Mouse (Mus musculus) liver, adult 2 months (tissue): ENCODE results near the gene Stpg1. TPM values are rescaled to one million over a fixed set of nuclear protein-coding genes. Genes with fewer than 3 reads are reported as not detected.

Experiments
- DNase-seq: peaks from one replicate; pipeline ENCODE4 v3.0.0-alpha.2; 2011; ENCODE audit warnings: low read depth, low spot score; ENCODE audit errors: extremely low read depth
- H3K27ac ChIP-seq: fragments of 200-500 bp; replicated peaks from 2 replicates; pipeline ENCODE4 v1.5.1; 2012; ENCODE audit warnings: low read depth, mild to moderate bottlenecking, control low read depth, inconsistent platforms, low read length; ENCODE audit not compliant: insufficient read depth
- H3K27me3 ChIP-seq: fragments of 200-500 bp; 2 replicates; pipeline ENCODE4 v1.6.1; 2012; ENCODE audit warnings: mild to moderate bottlenecking, moderate library complexity, low read length, inconsistent platforms; ENCODE audit not compliant: control insufficient read depth, insufficient read depth
- H3K36me3 ChIP-seq: fragments of 200-500 bp; 2 replicates; pipeline ENCODE4 v1.6.1; 2012; ENCODE audit warnings: low read length, inconsistent platforms; ENCODE audit not compliant: control insufficient read depth, insufficient read depth
- H3K4me1 ChIP-seq: fragments of 200-500 bp; 2 replicates; pipeline ENCODE4 v1.6.1; 2011; ENCODE audit warnings: low read length; ENCODE audit not compliant: control insufficient read depth, insufficient read depth
- H3K4me3 ChIP-seq: fragments of 200-500 bp; 2 replicates; pipeline ENCODE4 v1.5.1; 2011; ENCODE audit warnings: low read depth, mild to moderate bottlenecking, control low read depth, low read length, moderate library complexity; ENCODE audit not compliant: insufficient read depth
- H3K79me2 ChIP-seq: fragments of 200-500 bp; 2 replicates; pipeline ENCODE4 v1.6.1; 2012; ENCODE audit warnings: inconsistent platforms, mild to moderate bottlenecking, low read length, moderate library complexity; ENCODE audit not compliant: control insufficient read depth, insufficient read depth
- H3K9ac ChIP-seq: fragments of 200-500 bp; 2 replicates; pipeline ENCODE4 v1.6.1; 2012; ENCODE audit warnings: low read depth, mild to moderate bottlenecking, control low read depth, inconsistent platforms, low read length
- CTCF ChIP-seq: fragments of 200-500 bp; IDR thresholded peaks from 2 replicates; pipeline ENCODE4 v1.5.1; 2011; ENCODE audit warnings: low read depth, low read length, control low read depth
- POLR2A ChIP-seq: fragments of 200-500 bp; IDR thresholded peaks from 2 replicates; pipeline ENCODE4 v1.6.1; 2011; ENCODE audit warnings: low read length, control low read depth; ENCODE audit not compliant: insufficient read depth; ENCODE audit errors: extremely low read depth
- WGBS: fragments of 180-500 bp; shearing (Covaris S2); methylation state at CpG from one replicate; pipeline ENCODE4 v1.1.7; 2018; 5-methylcytosine and 5-hydroxymethylcytosine counted together
- polyA plus RNA-seq: library from polyadenylated mRNA; depleted of rRNA; stranded (reverse); fragments of >200 nt; gene quantifications from 2 replicates; pipeline ENCODE4 v1.2.3, GENCODE M21; 2012
- total RNA-seq: library from RNA; depleted of rRNA; stranded (reverse); fragments of >200 nt; gene quantifications from 2 replicates; pipeline ENCODE4 v1.2.3, GENCODE M21; 2014

The Stpg1 gene
- total and polyA plus RNA-seq, 2 experiments: not detected

GRCm38 (mm10) chr4:135572276-135572675 is 77.7 kb downstream of the Stpg1 start:
- WGBS: 48% methylated on average over 8 of the region's 8 CpGs

GRCm38 (mm10) chr4:135573251-135573808 is 78.7 kb downstream of the Stpg1 start, which contains the start of gene Grhl3:
TSS of gene Grhl3 (minus strand) at chr4:135573630.
- H3K9ac ChIP-seq: no peak within 1 kb of the TSS
- H3K36me3 ChIP-seq: no peaks in the 10 kb centered on the region
- H3K27ac ChIP-seq: no peak within 1 kb of the TSS
- peaks cover 11% of the 10 kb centered on the region; the same call in 1 of the 2 replicates for H3K27me3 ChIP-seq
- 2% methylated on average over 31 of the region's 31 CpGs for WGBS
- H3K4me3 ChIP-seq: peak within 1 kb of the TSS; percentile 25; the same call in 1 of the 2 replicates
- H3K79me2 ChIP-seq: no peaks in the 10 kb centered on the region
- H3K4me1 ChIP-seq: peaks cover 2% of the 10 kb centered on the region; the same call in 1 of the 2 replicates
- no peak for DNase-seq
- no peak for TF ChIP-seq CTCF
- no peak for TF ChIP-seq POLR2A

More at GRCm38 (mm10) chr4:135572276-135572675, 77.7 kb downstream of the Stpg1 start:
- H3K9ac ChIP-seq: no peak overlapping the region
- no peak for TF ChIP-seq POLR2A
- TF ChIP-seq CTCF: no peak
- DNase-seq: no peak
- no peak overlapping the region for H3K27ac ChIP-seq
- H3K79me2 ChIP-seq: no peaks in the 10 kb centered on the region
- H3K4me3 ChIP-seq: no peak overlapping the region
- no peaks in the 10 kb centered on the region for H3K36me3 ChIP-seq
- H3K27me3 ChIP-seq: peaks cover 11% of the 10 kb centered on the region; the same call in 1 of the 2 replicates
- H3K4me1 ChIP-seq: peaks cover 2% of the 10 kb centered on the region; the same call in 1 of the 2 replicates

GRCm38 (mm10) chr4:135575365-135576140 is 81.0 kb downstream of the Stpg1 start:
- Histone ChIP-seq H3K9ac (no peak overlapping the region), H3K27ac (no peak overlapping the region), H3K27me3 (peaks cover 9% of the 10 kb centered on the region; the same call in 1 of the 2 replicates), H3K36me3 (no peaks in the 10 kb centered on the region), H3K79me2 (no peaks in the 10 kb centered on the region), H3K4me3 (no peak overlapping the region), H3K4me1 (no peaks in the 10 kb centered on the region)
- TF ChIP-seq POLR2A: no peak
- no peak for TF ChIP-seq CTCF
- DNase-seq: no peak
- 72% methylated on average over 15 of the region's 15 CpGs for WGBS

- WGBS: 84% methylated on average over 5 of the region's 5 CpGs
- no peak overlapping the region for H3K4me3 ChIP-seq
- H3K4me1 ChIP-seq: no peaks in the 10 kb centered on the region
- no peaks in the 10 kb centered on the region for H3K79me2 ChIP-seq
- DNase-seq: no peak
- TF ChIP-seq POLR2A (no peak), CTCF (no peak)
- H3K36me3 ChIP-seq: no peaks in the 10 kb centered on the region
- peaks cover 4% of the 10 kb centered on the region; the same call in 1 of the 2 replicates for H3K27me3 ChIP-seq
- no peak overlapping the region for H3K27ac ChIP-seq
- H3K9ac ChIP-seq: no peak overlapping the region
Measured at GRCm38 (mm10) chr4:135578490-135578889, 83.9 kb downstream of the Stpg1 start.

- no peaks in the 10 kb centered on the region for H3K36me3 ChIP-seq
- H3K79me2 ChIP-seq: no peaks in the 10 kb centered on the region
- no peak overlapping the region for H3K27ac ChIP-seq
- no peak overlapping the region for H3K9ac ChIP-seq
- TF ChIP-seq POLR2A (no peak), CTCF (no peak)
- 0 out of 2 replicates have a peak, but pooled peaks cover 3% of the 10 kb centered on the region for H3K27me3 ChIP-seq
- no peaks in the 10 kb centered on the region for H3K4me1 ChIP-seq
- H3K4me3 ChIP-seq: no peak overlapping the region
- DNase-seq: no peak
- 36% methylated on average over 6 of the region's 6 CpGs for WGBS
Measured at GRCm38 (mm10) chr4:135579695-135580094, 85.1 kb downstream of the Stpg1 start.
